Mouse (Mus musculus) layer of hippocampus, adult 9-11 months (tissue): ENCODE data around the gene Gm8271.
"Not testable (repeated sequence)": the region's sequence is repeated elsewhere in the genome, so short reads cannot be mapped to it uniquely, and the experiment has no call there.

Experiments used
- DNase-seq: peaks from one replicate; pipeline ENCODE4 v3.0.0; 2022

Gene Gm8271

GRCm38 (mm10) chr14:5185493-5185892 is at the start of gene Gm8271:
TSS of gene Gm8271 (plus strand) at chr14:5185793.
- not testable (repeated sequence) for DNase-seq

DNA sequence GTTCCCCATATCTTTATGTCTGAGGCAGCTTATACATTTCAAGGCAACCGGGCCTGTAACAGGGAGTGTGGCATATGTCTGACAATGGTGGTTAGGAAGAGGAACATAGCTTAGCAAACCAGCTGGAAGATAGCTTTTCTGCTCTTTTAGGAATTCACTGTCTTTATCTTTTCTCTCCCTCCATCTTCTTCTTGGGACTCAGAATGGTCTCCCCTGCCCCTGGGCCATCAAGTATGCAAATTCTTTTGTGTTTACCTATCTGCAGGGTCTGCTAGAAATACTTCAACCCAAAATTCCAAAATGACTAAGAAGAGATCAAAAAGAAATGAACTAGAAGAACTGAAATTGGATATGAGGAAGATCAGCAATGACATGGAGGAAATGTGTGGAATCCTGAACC is 21.4 kb upstream of the Gm8271 start, which contains the start of gene Gm3317:
Gene Gm3317, plus strand, starts transcription at position 301 of the 400 bp plus-strand sequence.
- DNase-seq: not testable (repeated sequence)
